Mouse (Mus musculus) MEL (cell line): Measurements from ENCODE around the gene Arid1b. TPM values are rescaled to one million over a fixed set of nuclear protein-coding genes. Genes with fewer than 3 reads are reported as not detected.

Experiments used
- DNase-seq: peaks from one replicate; pipeline ENCODE4 v3.0.0; 2011; ENCODE audit warnings: low read depth, low spot score
- H3K27ac ChIP-seq: 2 replicates; pipeline ENCODE4 v1.5.1; 2012; ENCODE audit warnings: low read depth, mild to moderate bottlenecking, control low read depth, low read length, moderate library complexity; ENCODE audit not compliant: control insufficient read depth
- H3K27me3 ChIP-seq, 2 experiments: fragments of 150-350 bp in 1 of 2; sonication (generic) in 1 of 2; 2 replicates each; pipeline ENCODE4 v1.6.1; 2012; ENCODE audit warnings: low read length in 2 of 2, mild to moderate bottlenecking in 2 of 2, improper control_type of control experiment in 1 of 2, moderate library complexity in 1 of 2; ENCODE audit not compliant: insufficient read depth in 2 of 2, control insufficient read depth in 1 of 2
- H3K36me3 ChIP-seq, 2 experiments: 2 replicates each; pipeline ENCODE4 v1.6.1; 2012 to 2014; ENCODE audit warnings: low read length in 2 of 2, improper control_type of control experiment in 1 of 2, inconsistent platforms in 1 of 2, mild to moderate bottlenecking in 1 of 2; ENCODE audit not compliant: insufficient read depth in 2 of 2, control insufficient read depth in 1 of 2
- H3K4me1 ChIP-seq, 2 experiments: fragments of 150-350 bp in 1 of 2; sonication (generic) in 1 of 2; 2 replicates each; pipeline ENCODE4 v1.6.1; 2012; ENCODE audit warnings: low read length in 2 of 2, improper control_type of control experiment in 1 of 2, mild to moderate bottlenecking in 1 of 2; ENCODE audit not compliant: insufficient read depth in 2 of 2, control insufficient read depth in 1 of 2
- H3K4me3 ChIP-seq, 2 experiments: fragments of 150-350 bp in 1 of 2; sonication (generic) in 1 of 2; 2 replicates each; pipeline ENCODE4 v1.5.1; 2012; ENCODE audit warnings: low read depth in 2 of 2, low read length in 2 of 2, mild to moderate bottlenecking in 2 of 2, moderate library complexity in 2 of 2, control low read depth in 1 of 2, improper control_type of control experiment in 1 of 2; ENCODE audit not compliant: control insufficient read depth in 1 of 2, insufficient read depth in 1 of 2
- H3K79me2 ChIP-seq: 2 replicates; pipeline ENCODE4 v1.6.1; 2012; ENCODE audit warnings: mild to moderate bottlenecking, low read length, moderate library complexity; ENCODE audit not compliant: control insufficient read depth, poor library complexity, insufficient read depth
- H3K9ac ChIP-seq: 2 replicates; pipeline ENCODE4 v1.6.1; 2012; ENCODE audit warnings: low read depth, mild to moderate bottlenecking, control low read depth, low read length, moderate library complexity; ENCODE audit not compliant: control insufficient read depth, poor library complexity, severe bottlenecking
- H3K9me3 ChIP-seq: fragments of 150-350 bp; sonication (generic); replicated peaks from 2 replicates; pipeline ENCODE4 v1.6.1; 2012; ENCODE audit warnings: mild to moderate bottlenecking, low read length, improper control_type of control experiment, moderate library complexity; ENCODE audit not compliant: insufficient read depth
- BHLHE40 ChIP-seq: IDR thresholded peaks from 2 replicates; pipeline ENCODE4 v1.6.1; 2012; ENCODE audit warnings: low read depth, mild to moderate bottlenecking, inconsistent platforms, low read length, improper control_type of control experiment, borderline replicate concordance
- CHD1 ChIP-seq: IDR thresholded peaks from 2 replicates; pipeline ENCODE4 v1.6.1; 2012; ENCODE audit warnings: low read depth, mild to moderate bottlenecking, inconsistent platforms, low read length, improper control_type of control experiment
- CTCF ChIP-seq, 3 experiments: IDR thresholded peaks in 2 of 3; conservative IDR thresholded peaks in 1 of 3; 2 replicates each; pipeline ENCODE4 v1.5.1; 2011 to 2012; ENCODE audit warnings: low read length in 3 of 3, low read depth in 2 of 3, mild to moderate bottlenecking in 2 of 3, improper control_type of control experiment in 1 of 3, inconsistent platforms in 1 of 3, mixed read lengths in 1 of 3, moderate library complexity in 1 of 3; ENCODE audit not compliant: control insufficient read depth in 1 of 3, insufficient read depth in 1 of 3, poor library complexity in 1 of 3, severe bottlenecking in 1 of 3
- E2F4 ChIP-seq: IDR thresholded peaks from 2 replicates; pipeline ENCODE4 v1.6.1; 2011; ENCODE audit warnings: low read depth, low read length, improper control_type of control experiment, borderline replicate concordance
- ELF1 ChIP-seq: IDR thresholded peaks from 2 replicates; pipeline ENCODE4 v1.6.1; 2014; ENCODE audit warnings: low read depth, mild to moderate bottlenecking, inconsistent platforms, low read length, improper control_type of control experiment, moderate library complexity
- GABPA ChIP-seq: IDR thresholded peaks from 2 replicates; pipeline ENCODE4 v1.6.1; 2012; ENCODE audit warnings: low read depth, mild to moderate bottlenecking, inconsistent platforms, low read length, improper control_type of control experiment, moderate library complexity
- HCFC1 ChIP-seq: IDR thresholded peaks from 2 replicates; pipeline ENCODE4 v1.6.1; 2012; ENCODE audit warnings: low read depth, mild to moderate bottlenecking, inconsistent platforms, low read length, improper control_type of control experiment, moderate library complexity
- JUND ChIP-seq: IDR thresholded peaks from 2 replicates; pipeline ENCODE4 v1.6.1; 2011; ENCODE audit warnings: low read depth, mild to moderate bottlenecking, improper control_type of control experiment, low read length
- MAFK ChIP-seq: IDR thresholded peaks from 2 replicates; pipeline ENCODE4 v1.6.1; 2011; ENCODE audit warnings: low read depth, mild to moderate bottlenecking, low read length, improper control_type of control experiment, borderline replicate concordance
- MXI1 ChIP-seq: IDR thresholded peaks from 2 replicates; pipeline ENCODE4 v1.6.1; 2011; ENCODE audit warnings: mild to moderate bottlenecking, low read depth, low read length, improper control_type of control experiment
- NELFE ChIP-seq: IDR thresholded peaks from 2 replicates; pipeline ENCODE4 v1.6.1; 2011; ENCODE audit warnings: low read depth, low read length, improper control_type of control experiment
- NRF1 ChIP-seq: IDR thresholded peaks from 2 replicates; pipeline ENCODE4 v1.6.1; 2014; ENCODE audit warnings: low read depth, mild to moderate bottlenecking, inconsistent platforms, low read length, improper control_type of control experiment, moderate library complexity; ENCODE audit not compliant: poor library complexity, insufficient read depth, severe bottlenecking
- POLR2A ChIP-seq, 2 experiments: IDR thresholded peaks; 2 replicates each; pipeline ENCODE4 v1.6.1; 2011 to 2012; ENCODE audit warnings: low read length in 2 of 2, mild to moderate bottlenecking in 2 of 2, control low read depth in 1 of 2, improper control_type of control experiment in 1 of 2, low read depth in 1 of 2, moderate library complexity in 1 of 2; ENCODE audit not compliant: control insufficient read depth in 1 of 2, insufficient read depth in 1 of 2, poor library complexity in 1 of 2
- SIN3A ChIP-seq: IDR thresholded peaks from 2 replicates; pipeline ENCODE4 v1.6.1; 2012; ENCODE audit warnings: low read length, improper control_type of control experiment, inconsistent platforms
- SMC3 ChIP-seq: IDR thresholded peaks from 2 replicates; pipeline ENCODE4 v1.6.1; 2011; ENCODE audit warnings: low read depth, low read length, improper control_type of control experiment
- TAL1 ChIP-seq: IDR thresholded peaks from 2 replicates; pipeline ENCODE4 v1.6.1; 2012; ENCODE audit warnings: mild to moderate bottlenecking, inconsistent platforms, low read length, moderate library complexity, mixed read lengths
- TBP ChIP-seq: IDR thresholded peaks from 2 replicates; pipeline ENCODE4 v1.8.0; 2011; ENCODE audit warnings: low read depth, low read length, improper control_type of control experiment
- TCF12 ChIP-seq: IDR thresholded peaks from 2 replicates; pipeline ENCODE4 v1.6.1; 2014; ENCODE audit warnings: low read depth, mild to moderate bottlenecking, inconsistent platforms, low read length, improper control_type of control experiment, moderate library complexity
- UBTF ChIP-seq: IDR thresholded peaks from 2 replicates; pipeline ENCODE4 v1.6.1; 2012; ENCODE audit warnings: low read depth, mild to moderate bottlenecking, inconsistent platforms, low read length, improper control_type of control experiment, moderate library complexity, borderline replicate concordance; ENCODE audit not compliant: insufficient read depth
- USF2 ChIP-seq, 2 experiments: IDR thresholded peaks; 2 replicates each; pipeline ENCODE4 v1.6.1; 2011 to 2012; ENCODE audit warnings: improper control_type of control experiment in 2 of 2, low read length in 2 of 2, borderline replicate concordance in 1 of 2, inconsistent platforms in 1 of 2, low read depth in 1 of 2, mild to moderate bottlenecking in 1 of 2; ENCODE audit not compliant: insufficient read depth in 1 of 2
- ZC3H11A ChIP-seq: IDR thresholded peaks from 2 replicates; pipeline ENCODE4 v1.6.1; 2012; ENCODE audit warnings: low read depth, mild to moderate bottlenecking, inconsistent platforms, low read length, improper control_type of control experiment
- ZKSCAN1 ChIP-seq: IDR thresholded peaks from 2 replicates; pipeline ENCODE4 v1.6.1; 2012; ENCODE audit warnings: low read depth, mild to moderate bottlenecking, inconsistent platforms, low read length, improper control_type of control experiment, moderate library complexity
- polyA plus RNA-seq, 2 experiments: library from polyadenylated mRNA; stranded (reverse) in 1 of 2; unstranded in 1 of 2; fragments of >175 nt in 1 of 2; fragments of >200 nt in 1 of 2; gene quantifications; 2 replicates each; pipeline versions ENCODE4 v1.2.1 to v1.2.4; 2012; ENCODE audit warnings: low replicate concordance in 2 of 2, low read depth in 1 of 2; ENCODE audit not compliant: insufficient read length in 2 of 2, insufficient read depth in 1 of 2, missing spikeins in 1 of 2
- total RNA-seq: library from RNA; depleted of rRNA; stranded (reverse); fragments of 300-350 nt; gene quantifications from 2 replicates; pipeline ENCODE4 v1.2.3, GENCODE M21; 2012

Arid1b gene
- total and polyA plus RNA-seq, 3 experiments = 13.4 to 17.4 TPM; not detected in 1

GRCm38 (mm10) chr17:5233991-5234390, 239.9 kb downstream of the Arid1b start:
- Histone ChIP-seq H3K9me3 (no peaks in the 10 kb centered on the region), H3K4me3 (no peak overlapping the region), H3K27ac (no peak overlapping the region), H3K36me3 (peaks cover 0 to 7% of the 10 kb centered on the region in 2 experiments; a peak in 2 of 4 replicates), H3K9ac (no peak overlapping the region), H3K79me2 (no peaks in the 10 kb centered on the region; the same call in 1 of the 2 replicates), H3K4me1 (peaks cover 3 to 4% of the 10 kb centered on the region in 2 experiments; a peak in 2 of 4 replicates), H3K27me3 (no peaks in the 10 kb centered on the region)
- no peak for TF ChIP-seq POLR2A (IDR thresholded peaks at IDR 0.05; ENCODE audit: control insufficient read depth in 1 of 2, insufficient read depth in 1 of 2, low read depth in 1 of 2, low read length in 2 of 2, poor library complexity in 1 of 2)
- no peak for TF ChIP-seq CTCF (IDR thresholded peaks at IDR 0.05 in 2 of 3, conservative IDR thresholded peaks at IDR 0.05 in 1 of 3; ENCODE audit: control insufficient read depth in 1 of 3, insufficient read depth in 1 of 3, low read depth in 2 of 3, low read length in 3 of 3, poor library complexity in 1 of 3, severe bottlenecking in 1 of 3)
- TF ChIP-seq MAFK = no peak
- TF ChIP-seq NELFE = no peak
- no peak for TF ChIP-seq TCF12
- no peak for TF ChIP-seq BHLHE40
- no peak for TF ChIP-seq HCFC1
- TF ChIP-seq ELF1 = no peak
- TF ChIP-seq JUND = no peak
- no peak for TF ChIP-seq E2F4
- TF ChIP-seq CHD1 = no peak
- TF ChIP-seq GABPA = no peak
- TF ChIP-seq TAL1 = no peak
- no peak for TF ChIP-seq TBP
- TF ChIP-seq ZC3H11A = no peak
- TF ChIP-seq UBTF = no peak
- no peak for TF ChIP-seq USF2 (IDR thresholded peaks at IDR 0.05; ENCODE audit: borderline replicate concordance in 1 of 2, insufficient read depth in 1 of 2, low read depth in 1 of 2, low read length in 2 of 2)
- TF ChIP-seq ZKSCAN1 = no peak
- no peak for TF ChIP-seq NRF1
- no peak for TF ChIP-seq SMC3
- DNase-seq = no peak

- Histone ChIP-seq H3K9me3 (no peaks in the 10 kb centered on the region), H3K27me3 (no peaks in the 10 kb centered on the region), H3K4me3 (no peak overlapping the region), H3K79me2 (peaks cover 2% of the 10 kb centered on the region), H3K36me3 (peaks cover 0 to 14% of the 10 kb centered on the region in 2 experiments; a peak in 2 of 4 replicates), H3K9ac (no peak overlapping the region), H3K4me1 (peaks cover 6 to 8% of the 10 kb centered on the region in 2 experiments), H3K27ac (no peak overlapping the region)
- TF ChIP-seq NRF1 (no peak), SIN3A (no peak), MXI1 (no peak), GABPA (no peak)
- DNase-seq = no peak
Measured at GRCm38 (mm10) chr17:5235057-5235456, 240.9 kb downstream of the Arid1b start.
